Mouse (Mus musculus) left cerebral cortex, postnatal 25 days (tissue): ENCODE data around the gene Mical2. TPM values are rescaled to one million over a fixed set of nuclear protein-coding genes. Genes with fewer than 3 reads are reported as not detected.
A peak's percentile ranks its signal among the peaks of the same experiment; 100 is the strongest.

Experiments
- DNase-seq, 2 experiments: peaks; one replicate each; pipeline ENCODE4 v3.0.0; 2022; ENCODE audit warnings: low spot score in 2 of 2, mixed read lengths in 1 of 2
- intact Hi-C: fragments of 180-260 bp; cut with DNase I; formaldehyde crosslinking; loops from one replicate; pipeline ENCODE4 v1.15.1; 2025
- total RNA-seq, 2 experiments: library from RNA; stranded (reverse); gene quantifications; 2 replicates each; pipeline ENCODE4 v1.2.3; 2021

The Mical2 gene
- total RNA-seq, 2 experiments from 2014 or later: 610 to 744 TPM

GRCm38 (mm10) chr7:112330935-112331334, 105.3 kb downstream of the Mical2 start:
- peak in 1 of 2 experiments; percentile 60 for DNase-seq
- intact Hi-C loops: loop anchor here (5.0 kb wide), 1 partner anchor 104 kb away; the partner anchor contains the start of gene Mical2

GRCm38 (mm10) chr7:112331804-112332203, 106.1 kb downstream of the Mical2 start:
- intact Hi-C loops: loop anchor here (5.0 kb wide), 1 partner anchor 105 kb away; the partner anchor contains the start of gene Mical2
- DNase-seq: no peak

- intact Hi-C loops: loop anchor here (5.0 kb wide), 1 partner anchor 105 kb away; the partner anchor contains the start of gene Mical2
- DNase-seq: peak in 1 of 2 experiments; percentile 63
These were observed 106.8 kb downstream of the Mical2 start for GRCm38 (mm10) chr7:112332426-112332825.

- DNase-seq: no peak
- intact Hi-C loops: loop anchor here (5.0 kb wide), 1 partner anchor 106 kb away; the partner anchor contains the start of gene Mical2
These were observed 107.7 kb downstream of the Mical2 start for GRCm38 (mm10) chr7:112333404-112333803.

GRCm38 (mm10) chr7:112336213-112336631, 110.6 kb downstream of the Mical2 start:
- DNase-seq: peak; percentile 69 to 96
- intact Hi-C loops: loop anchor here (1.0 to 5.0 kb wide), 2 partner anchors 20 to 209 kb away; no protein-coding TSS in a partner anchor

- intact Hi-C loops: loop anchor here (1.0 to 5.0 kb wide), 2 partner anchors 20 to 209 kb away; no protein-coding TSS in a partner anchor
- DNase-seq: peak; percentile 69 to 89
These were observed 111.1 kb downstream of the Mical2 start for GRCm38 (mm10) chr7:112336769-112337168.

GRCm38 (mm10) chr7:112337736-112338135, 112.1 kb downstream of the Mical2 start:
- DNase-seq: no peak
- intact Hi-C loops: loop anchor here (5.0 kb wide), 1 partner anchor 210 kb away; no protein-coding TSS in a partner anchor

GRCm38 (mm10) chr7:112341052-112341451, 115.4 kb downstream of the Mical2 start:
- no peak for DNase-seq
- intact Hi-C loops: no loop called here

- intact Hi-C loops: no loop called here
- DNase-seq: no peak
These were observed 120.0 kb downstream of the Mical2 start for GRCm38 (mm10) chr7:112345687-112346086.

- intact Hi-C loops: no loop called here
- no peak for DNase-seq
These were observed 125.9 kb downstream of the Mical2 start for GRCm38 (mm10) chr7:112351541-112351940.

GRCm38 (mm10) chr7:112352005-112352404, 126.3 kb downstream of the Mical2 start:
- intact Hi-C loops: no loop called here
- DNase-seq: no peak

- no peak for DNase-seq
- intact Hi-C loops: no loop called here
These were observed 127.4 kb downstream of the Mical2 start for GRCm38 (mm10) chr7:112353011-112353410.

- no peak for DNase-seq
- intact Hi-C loops: no loop called here
These were observed 128.3 kb downstream of the Mical2 start for GRCm38 (mm10) chr7:112353939-112354338.

GRCm38 (mm10) chr7:112354503-112354951, 128.9 kb downstream of the Mical2 start:
- intact Hi-C loops: no loop called here

GRCm38 (mm10) chr7:112359594-112359993, 133.9 kb downstream of the Mical2 start:
- intact Hi-C loops: no loop called here

More at GRCm38 (mm10) chr7:112354503-112354951, 128.9 kb downstream of the Mical2 start:
- no peak for DNase-seq

GRCm38 (mm10) chr7:112362574-112363200, 137.0 kb downstream of the Mical2 start:
- intact Hi-C loops: no loop called here
- peak in 1 of 2 experiments; percentile 40 for DNase-seq

More at GRCm38 (mm10) chr7:112359594-112359993, 133.9 kb downstream of the Mical2 start:
- DNase-seq: no peak

GRCm38 (mm10) chr7:112365864-112366263, 140.2 kb downstream of the Mical2 start:
- DNase-seq: no peak
- intact Hi-C loops: loop anchor here (5.0 kb wide), 1 partner anchor 279 kb away; no protein-coding TSS in a partner anchor

GRCm38 (mm10) chr7:112369046-112369445, 143.4 kb downstream of the Mical2 start:
- intact Hi-C loops: loop anchor here (2.0 to 5.0 kb wide), 2 partner anchors 186 to 282 kb away; no protein-coding TSS in a partner anchor
- peak; percentile 83 to 90 for DNase-seq

GRCm38 (mm10) chr7:112369977-112370376, 144.3 kb downstream of the Mical2 start:
- DNase-seq: no peak
- intact Hi-C loops: loop anchor here (2.0 to 5.0 kb wide), 2 partner anchors 187 to 283 kb away; no protein-coding TSS in a partner anchor

- intact Hi-C loops: no loop called here
- no peak for DNase-seq
These were observed 145.7 kb downstream of the Mical2 start for GRCm38 (mm10) chr7:112371387-112371786.

- intact Hi-C loops: no loop called here
- DNase-seq: no peak
These were observed 148.4 kb downstream of the Mical2 start for GRCm38 (mm10) chr7:112374035-112374434.
